Comparison of ENCODE assay signal across 30 mouse cellular contexts in genomic region chr13:91768683-91769651, GRCm38 (mm10). TPM values are rescaled to one million over a fixed set of nuclear protein-coding genes. Genes with fewer than 3 reads are reported as not detected.
DNase-seq lines count a peak whose midpoint lies in the region; ATAC-seq lines count a peak whose summit lies in the region.
"Had no signal": no experiment of that assay in that cellular context is flagged by ENCODE, and none has a peak within 500 bp of the region (broad histone marks: within the 10 kb centered on the region; RNA-seq: fewer than 3 reads in every experiment).

No protein-coding gene starts in this region.

- intact Hi-C loops in gastrocnemius, postnatal 14 days (cut with DNase I; ENCODE audit: low total_unique reads): no loop called here

- peak; percentile 70 for DNase-seq in heart, adult 11 months
- no peak for DNase-seq in heart, adult 9 months (ENCODE audit: low spot score in 2 of 2)
- peak; percentile 57 for DNase-seq in A20 (ENCODE audit: low read depth, low spot score)
- peak; percentile 65 for DNase-seq in induced T-regulatory cell, adult 2 months (ENCODE audit: low read depth)
- no peak for DNase-seq in embryo, embryonic 10 days (ENCODE audit: low spot score)
- no peak for DNase-seq in gastrocnemius, postnatal 14 days
- DNase-seq: adrenal gland, adult 8-10 months; adrenal gland, postnatal 25 days; B cell, adult 2 months; cerebellum, adult 11-12 months; cerebellum, adult 8-10 months; cerebellum, postnatal 10 days; cerebellum, postnatal 36 days; forebrain, postnatal 0 days; gastrocnemius, adult 2 months; gastrocnemius, postnatal 25 days; heart, adult 2 months; heart, postnatal 36 days; kidney, adult 11 months had no signal

- H3K4me1 ChIP-seq in intestine, embryonic 16.5 days (ENCODE audit: control insufficient read depth, insufficient read depth, low read length): no peaks in the 10 kb centered on the region
- H3K4me1 ChIP-seq: forebrain, embryonic 10.5 days; hindbrain, embryonic 10.5 days; hindbrain, embryonic 13.5 days had no signal

- no peak overlapping the region for H3K27ac ChIP-seq in intestine, embryonic 16.5 days (ENCODE audit: low read length)
- H3K27ac ChIP-seq: forebrain, embryonic 10.5 days; gastrocnemius, adult 2 months; heart, adult 2 months; hindbrain, embryonic 10.5 days; hindbrain, embryonic 13.5 days had no signal

- no peaks in the 10 kb centered on the region for H3K9me3 ChIP-seq in intestine, embryonic 16.5 days (ENCODE audit: control insufficient read depth, low read length)
- H3K9me3 ChIP-seq: forebrain, embryonic 10.5 days; hindbrain, embryonic 10.5 days; hindbrain, embryonic 13.5 days had no signal

- H3K4me3 ChIP-seq in intestine, embryonic 16.5 days (ENCODE audit: low read length): no peak overlapping the region
- H3K4me3 ChIP-seq: forebrain, embryonic 10.5 days; gastrocnemius, adult 2 months; heart, adult 2 months; hindbrain, embryonic 10.5 days; hindbrain, embryonic 13.5 days had no signal

- no peaks in the 10 kb centered on the region for H3K36me3 ChIP-seq in intestine, embryonic 16.5 days (ENCODE audit: control insufficient read depth, insufficient read depth, low read length)
- H3K36me3 ChIP-seq: forebrain, embryonic 10.5 days; hindbrain, embryonic 10.5 days; hindbrain, embryonic 13.5 days had no signal

- no peaks in the 10 kb centered on the region for H3K27me3 ChIP-seq in intestine, embryonic 16.5 days (replicated peaks; ENCODE audit: control insufficient read depth, insufficient read depth, low read length)
- H3K27me3 ChIP-seq: hindbrain, embryonic 13.5 days had no signal

- no peak overlapping the region for H3K9ac ChIP-seq in intestine, embryonic 16.5 days (ENCODE audit: low read depth, low read length)
- H3K9ac ChIP-seq: forebrain, postnatal 0 days; hindbrain, embryonic 13.5 days had no signal

- WGBS in intestine, embryonic 16.5 days: 71% methylated on average over 9 of the region's 9 CpGs

- ATAC-seq in CD4-positive, CD25-positive, alpha-beta regulatory T cell, adult 4 months: peak; percentile 71
- ATAC-seq in intestine, embryonic 16.5 days: no peak
- ATAC-seq: forebrain, embryonic 14.5 days; forebrain, postnatal 0 days; hindbrain, embryonic 16.5 days had no signal

- H3K4me2 ChIP-seq in intestine, embryonic 16.5 days (ENCODE audit: low read depth, low read length): no peak overlapping the region
- H3K4me2 ChIP-seq: heart, embryonic 11.5 days; hindbrain, embryonic 13.5 days had no signal

RNA-seq across cellular contexts. Expression of gene Acot12, which starts 27.7 kb away (rescaled TPM):
- not detected for polyA plus RNA-seq in CD4-positive, CD25-positive, alpha-beta regulatory T cell, adult 4 months (2017; shearing (Covaris generic))
- 0.53 and 0.87 TPM in 2 replicates for polyA plus RNA-seq in intestine, embryonic 16.5 days (2015; fragmentation: Nextera tagmentation; extraction: Ambion mirVana)
- not detected for total RNA-seq in gastrocnemius, postnatal 14 days (2021)
- total RNA-seq: gastrocnemius, adult 2 months; gastrocnemius, postnatal 25 days; heart, adult 2 months; heart, postnatal 36 days; MEL had no signal
- polyA plus RNA-seq: embryonic facial prominence, embryonic 11.5 days; forebrain, embryonic 10.5 days; forebrain, embryonic 14.5 days; heart, embryonic 11.5 days; heart, postnatal 0 days; hindbrain, embryonic 10.5 days; hindbrain, embryonic 13.5 days had no signal

RNA-seq across cellular contexts. Expression of gene Zcchc9, which starts 38.5 kb away (rescaled TPM):
- 10 to 100 TPM; 45.5 to 57.4 TPM for polyA plus RNA-seq in CD4-positive, CD25-positive, alpha-beta regulatory T cell, adult 4 months (2017; shearing (Covaris generic))
- polyA plus RNA-seq in intestine, embryonic 16.5 days (2015; fragmentation: Nextera tagmentation; extraction: Ambion mirVana): 26.2 and 30.1 TPM in 2 replicates
- 10 to 100 TPM; 12.9 to 14.4 TPM for total RNA-seq in gastrocnemius, postnatal 14 days (2021)

Comparison
In these comparisons a context has a peak if more than half of its experiments do, and no peak if none do; other contexts are left out.
1. DNase-seq: peak in heart, adult 11 months (single experiment), A20 (single experiment) and induced T-regulatory cell, adult 2 months (single experiment); none in heart, adult 9 months (0 of 2), embryo, embryonic 10 days (single experiment) and gastrocnemius, postnatal 14 days (single experiment).